ENCODE assay signal across 16 mouse cellular contexts in the genomic region with DNA sequence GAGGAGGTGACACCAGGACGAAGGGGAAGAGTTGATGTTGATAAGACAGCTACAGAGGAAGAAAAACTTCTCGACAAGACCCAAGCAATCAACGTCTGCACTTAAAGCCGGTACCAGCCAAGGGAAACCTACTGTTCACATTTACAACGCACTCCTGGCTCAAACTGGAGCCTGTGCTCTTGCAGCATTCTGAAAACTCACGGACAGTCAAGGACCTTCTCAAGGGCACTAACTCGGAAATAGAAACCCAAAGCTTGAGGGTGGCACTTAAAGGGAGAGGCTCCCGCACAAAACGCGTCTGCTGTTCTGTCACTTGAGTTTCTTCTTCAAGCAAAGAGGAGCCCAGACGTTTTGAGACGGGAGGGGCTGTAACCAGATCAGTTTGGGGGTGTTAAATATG.
A peak's percentile ranks its signal among the peaks of the same experiment; 100 is the strongest.
DNase-seq lines count a peak whose midpoint lies in the region; ATAC-seq and TF ChIP-seq lines count a peak whose summit lies in the region.
"Had no signal": no experiment of that assay in that cellular context is flagged by ENCODE, and none has a peak within 500 bp of the region (broad histone marks: within the 10 kb centered on the region; RNA-seq: fewer than 3 reads in every experiment).

No protein-coding gene starts in this region.

- no peak overlapping the region for H3K27ac ChIP-seq in lung, embryonic 16.5 days (ENCODE audit: low read length)
- peak overlapping the region; percentile 72 for H3K27ac ChIP-seq in heart, embryonic 13.5 days (replicated peaks)
- H3K27ac ChIP-seq: embryonic facial prominence, embryonic 12.5 days; kidney, embryonic 15.5 days; neural tube, embryonic 13.5 days; stomach, embryonic 15.5 days had no signal

- no peak overlapping the region for H3K4me2 ChIP-seq in lung, embryonic 16.5 days (ENCODE audit: low read depth, low read length)
- peak overlapping the region; percentile 32 for H3K4me2 ChIP-seq in heart, embryonic 13.5 days
- H3K4me2 ChIP-seq: embryonic facial prominence, embryonic 12.5 days; kidney, embryonic 15.5 days; neural tube, embryonic 13.5 days; stomach, embryonic 15.5 days had no signal

- DNase-seq in lung, adult 2 months, result no peak
- peak; percentile 52 for DNase-seq in adrenal gland, postnatal 14 days
- peak; percentile 42 for DNase-seq in lung, postnatal 25 days (ENCODE audit: low spot score)
- no peak for DNase-seq in urinary bladder, adult 2 months (ENCODE audit: low spot score)
- DNase-seq: B cell, adult 2 months; gastrocnemius, postnatal 10 days; right cerebral cortex, adult 18-20 months; spleen, adult 18-20 months; thymus, postnatal 25 days had no signal

- 45% methylated on average over 12 of the region's 12 CpGs for WGBS in lung, embryonic 16.5 days
- WGBS in lung, adult 2 months, result 56% methylated on average over 12 of the region's 12 CpGs
- WGBS in heart, embryonic 13.5 days, result 37% methylated on average over 12 of the region's 12 CpGs

- no peaks in the 10 kb centered on the region for H3K36me3 ChIP-seq in lung, embryonic 16.5 days (ENCODE audit: control insufficient read depth, insufficient read depth, low read length)
- no peaks in the 10 kb centered on the region for H3K36me3 ChIP-seq in heart, embryonic 13.5 days
- H3K36me3 ChIP-seq: embryonic facial prominence, embryonic 12.5 days; kidney, embryonic 15.5 days; neural tube, embryonic 13.5 days; stomach, embryonic 15.5 days had no signal

- TF ChIP-seq CTCF in lung, adult 2 months (IDR thresholded peaks at IDR 0.05; ENCODE audit: insufficient read depth, low read length), result no peak

- H3K27me3 ChIP-seq in lung, embryonic 16.5 days (ENCODE audit: control insufficient read depth, insufficient read depth, low read depth, low read length), result no peaks in the 10 kb centered on the region
- H3K27me3 ChIP-seq in heart, embryonic 13.5 days (replicated peaks), result no peaks in the 10 kb centered on the region
- H3K27me3 ChIP-seq: embryonic facial prominence, embryonic 12.5 days; kidney, embryonic 15.5 days; neural tube, embryonic 13.5 days; stomach, embryonic 15.5 days had no signal

- TF ChIP-seq POLR2A in lung, adult 2 months (IDR thresholded peaks at IDR 0.05; ENCODE audit: borderline replicate concordance, extremely low read depth, low read depth, low read length), result no peak

- H3K4me3 ChIP-seq in lung, embryonic 16.5 days (ENCODE audit: low read length), result no peak overlapping the region
- no peak overlapping the region for H3K4me3 ChIP-seq in lung, adult 2 months (replicated peaks; ENCODE audit: extremely low read depth, low read depth, low read length)
- no peak overlapping the region for H3K4me3 ChIP-seq in heart, embryonic 13.5 days
- H3K4me3 ChIP-seq: embryonic facial prominence, embryonic 12.5 days; kidney, embryonic 15.5 days; neural tube, embryonic 13.5 days; stomach, embryonic 15.5 days had no signal

- no peak overlapping the region for H3K9ac ChIP-seq in lung, embryonic 16.5 days (ENCODE audit: low read length)
- H3K9ac ChIP-seq in heart, embryonic 13.5 days, result 0 out of 2 replicates have a peak overlapping the region, but pooled peaks have one; percentile 8
- H3K9ac ChIP-seq: embryonic facial prominence, embryonic 12.5 days; kidney, embryonic 15.5 days; neural tube, embryonic 13.5 days; stomach, embryonic 15.5 days had no signal

- H3K4me1 ChIP-seq in lung, embryonic 16.5 days (replicated peaks; ENCODE audit: control insufficient read depth, insufficient read depth, low read length), result no peaks in the 10 kb centered on the region
- no peaks in the 10 kb centered on the region for H3K4me1 ChIP-seq in lung, adult 2 months (ENCODE audit: control insufficient read depth, insufficient read depth, low read length)
- peaks cover 22% of the 10 kb centered on the region for H3K4me1 ChIP-seq in heart, embryonic 13.5 days
- H3K4me1 ChIP-seq: embryonic facial prominence, embryonic 12.5 days; kidney, embryonic 15.5 days; neural tube, embryonic 13.5 days; stomach, embryonic 15.5 days had no signal

- ATAC-seq in lung, embryonic 16.5 days (ENCODE audit: low read depth), result peak; percentile 43
- no peak for ATAC-seq in heart, embryonic 13.5 days (ENCODE audit: extremely low read depth, insufficient number of reproducible peaks, low FRiP score, low TSS enrichment)
- no peak for ATAC-seq in activated CD4-positive, CD25-positive, alpha-beta regulatory T cell, adult 4 months

- no peaks in the 10 kb centered on the region for H3K9me3 ChIP-seq in lung, embryonic 16.5 days (ENCODE audit: control insufficient read depth, low read length)
- H3K9me3 ChIP-seq in heart, embryonic 13.5 days, result no peaks in the 10 kb centered on the region
- H3K9me3 ChIP-seq: embryonic facial prominence, embryonic 12.5 days; kidney, embryonic 15.5 days; neural tube, embryonic 13.5 days; stomach, embryonic 15.5 days had no signal

Comparison
In these comparisons a context has a peak if more than half of its experiments do, and no peak if none do; other contexts are left out.
1. DNase-seq: peak in adrenal gland, postnatal 14 days (single experiment) and lung, postnatal 25 days (single experiment); none in lung, adult 2 months (single experiment) and urinary bladder, adult 2 months (single experiment).